Mouse (Mus musculus): Measurements from ENCODE around the gene Smug1. TPM values are rescaled to one million over a fixed set of nuclear protein-coding genes. Genes with fewer than 3 reads are reported as not detected.

The Smug1 gene
- polyA plus RNA-seq (2015; fragmentation: Nextera tagmentation; extraction: Ambion mirVana): 14.1 and 16.8 TPM in 2 replicates

GRCm38 (mm10) chr15:103167042-103167615, at the start of gene Smug1:
Smug1 (minus strand) TSS chr15:103167092.
- Histone ChIP-seq H3K36me3 (no peaks in the 10 kb centered on the region), H3K9me3 (replicated peaks) (no peaks in the 10 kb centered on the region), H3K4me3 (no peak within 1 kb of the TSS), H3K4me1 (replicated peaks) (peaks cover 32% of the 10 kb centered on the region), H3K27ac (no peak within 1 kb of the TSS), H3K4me2 (no peak within 1 kb of the TSS), H3K27me3 (peaks cover 77% of the 10 kb centered on the region), H3K9ac (no peak within 1 kb of the TSS; the same call in 1 of the 2 replicates)
- 30% methylated on average over 6 of the region's 6 CpGs for WGBS
- ATAC-seq (replicated peaks; ENCODE audit: insufficient number of reproducible peaks, insufficient read depth, low FRiP score, low read depth): no peak

- Histone ChIP-seq H3K27me3 (no peaks in the 10 kb centered on the region), H3K36me3 (peaks cover 17% of the 10 kb centered on the region), H3K9ac (peak overlapping the region; percentile 28; the same call in 1 of the 2 replicates), H3K4me2 (peak overlapping the region; percentile 71), H3K4me3 (peak overlapping the region; percentile 54; the same call in 1 of the 2 replicates), H3K27ac (peak overlapping the region; percentile 91), H3K4me1 (replicated peaks) (peaks cover 31% of the 10 kb centered on the region), H3K9me3 (replicated peaks) (no peaks in the 10 kb centered on the region)
- WGBS: 44% methylated on average over 2 of the region's 2 CpGs
- no peak for ATAC-seq (replicated peaks; ENCODE audit: insufficient number of reproducible peaks, insufficient read depth, low FRiP score, low read depth)
Measured at GRCm38 (mm10) chr15:103216052-103216451, 49.2 kb upstream of the Smug1 start.

- WGBS: 2% methylated on average over 15 of the region's 15 CpGs
- peak; percentile 91 for ATAC-seq (replicated peaks; ENCODE audit: insufficient number of reproducible peaks, insufficient read depth, low FRiP score, low read depth)
Measured at GRCm38 (mm10) chr15:103214971-103215907, 48.3 kb upstream of the Smug1 start.

GRCm38 (mm10) chr15:103214149-103214548, 47.3 kb upstream of the Smug1 start:
- H3K9ac ChIP-seq: 0 out of 2 replicates have a peak overlapping the region, but pooled peaks have one; percentile 34
- H3K9me3 ChIP-seq (replicated peaks): no peaks in the 10 kb centered on the region
- H3K27ac ChIP-seq: peak overlapping the region; percentile 78
- no peak for ATAC-seq (replicated peaks; ENCODE audit: insufficient number of reproducible peaks, insufficient read depth, low FRiP score, low read depth)
- H3K36me3 ChIP-seq: peaks cover 34% of the 10 kb centered on the region
- H3K4me3 ChIP-seq: peak overlapping the region; percentile 30
- 32% methylated on average over 2 of the region's 2 CpGs for WGBS
- H3K4me2 ChIP-seq: peak overlapping the region; percentile 52
- H3K27me3 ChIP-seq: no peaks in the 10 kb centered on the region
- peaks cover 23% of the 10 kb centered on the region for H3K4me1 ChIP-seq (replicated peaks)

More at GRCm38 (mm10) chr15:103214971-103215907, 48.3 kb upstream of the Smug1 start:
- H3K4me2 ChIP-seq: peak overlapping the region; percentile 71
- peak overlapping the region; percentile 91 for H3K27ac ChIP-seq
- H3K36me3 ChIP-seq: peaks cover 25% of the 10 kb centered on the region
- peaks cover 23% of the 10 kb centered on the region for H3K4me1 ChIP-seq (replicated peaks)
- peak overlapping the region; percentile 55 for H3K9ac ChIP-seq
- H3K27me3 ChIP-seq: no peaks in the 10 kb centered on the region
- H3K9me3 ChIP-seq (replicated peaks): no peaks in the 10 kb centered on the region
- H3K4me3 ChIP-seq: peak overlapping the region; percentile 54

- 64% methylated on average over 2 of the region's 2 CpGs for WGBS
- Histone ChIP-seq H3K4me1 (replicated peaks) (peaks cover 20% of the 10 kb centered on the region), H3K9ac (no peak overlapping the region), H3K27ac (no peak overlapping the region), H3K36me3 (peaks cover 61% of the 10 kb centered on the region), H3K4me3 (no peak overlapping the region), H3K9me3 (replicated peaks) (no peaks in the 10 kb centered on the region), H3K27me3 (no peaks in the 10 kb centered on the region), H3K4me2 (no peak overlapping the region)
- ATAC-seq (replicated peaks; ENCODE audit: insufficient number of reproducible peaks, insufficient read depth, low FRiP score, low read depth): no peak
Measured at GRCm38 (mm10) chr15:103205156-103205555, 38.3 kb upstream of the Smug1 start.

- no peaks in the 10 kb centered on the region for H3K27me3 ChIP-seq
- no peak overlapping the region for H3K9ac ChIP-seq
- H3K4me2 ChIP-seq: no peak overlapping the region
- peaks cover 20% of the 10 kb centered on the region for H3K4me1 ChIP-seq (replicated peaks)
- peak; percentile 64; the same call in 1 of the 2 replicates for ATAC-seq (replicated peaks; ENCODE audit: insufficient number of reproducible peaks, insufficient read depth, low FRiP score, low read depth)
- WGBS: 29% methylated on average over 6 of the region's 6 CpGs
- peaks cover 66% of the 10 kb centered on the region for H3K36me3 ChIP-seq
- peak overlapping the region; percentile 81 for H3K27ac ChIP-seq
- H3K9me3 ChIP-seq (replicated peaks): no peaks in the 10 kb centered on the region
- H3K4me3 ChIP-seq: no peak overlapping the region
Measured at GRCm38 (mm10) chr15:103202088-103202793, 35.3 kb upstream of the Smug1 start.

- H3K4me2 ChIP-seq: no peak overlapping the region
- H3K36me3 ChIP-seq: peaks cover 60% of the 10 kb centered on the region
- 79% methylated on average over 4 of the region's 4 CpGs for WGBS
- H3K27ac ChIP-seq: no peak overlapping the region
- H3K27me3 ChIP-seq: no peaks in the 10 kb centered on the region
- no peak for ATAC-seq (replicated peaks; ENCODE audit: insufficient number of reproducible peaks, insufficient read depth, low FRiP score, low read depth)
- peaks cover 17% of the 10 kb centered on the region for H3K4me1 ChIP-seq (replicated peaks)
- H3K9ac ChIP-seq: no peak overlapping the region
- H3K9me3 ChIP-seq (replicated peaks): no peaks in the 10 kb centered on the region
- no peak overlapping the region for H3K4me3 ChIP-seq
Measured at GRCm38 (mm10) chr15:103197785-103198184, 30.9 kb upstream of the Smug1 start.

GRCm38 (mm10) chr15:103196835-103197234, 29.9 kb upstream of the Smug1 start:
- Histone ChIP-seq H3K4me3 (no peak overlapping the region), H3K4me2 (no peak overlapping the region), H3K27ac (no peak overlapping the region), H3K9ac (no peak overlapping the region), H3K4me1 (replicated peaks) (peaks cover 8% of the 10 kb centered on the region), H3K27me3 (no peaks in the 10 kb centered on the region), H3K36me3 (peaks cover 66% of the 10 kb centered on the region), H3K9me3 (replicated peaks) (no peaks in the 10 kb centered on the region)
- ATAC-seq (replicated peaks; ENCODE audit: insufficient number of reproducible peaks, insufficient read depth, low FRiP score, low read depth): no peak
- WGBS: 48% methylated on average over 1 of the region's 1 CpGs

- no peak for ATAC-seq (replicated peaks; ENCODE audit: insufficient number of reproducible peaks, insufficient read depth, low FRiP score, low read depth)
Measured at GRCm38 (mm10) chr15:103193606-103194005, 26.7 kb upstream of the Smug1 start.

GRCm38 (mm10) chr15:103190531-103191462, 23.9 kb upstream of the Smug1 start:
- Histone ChIP-seq H3K4me1 (replicated peaks) (peaks cover 2% of the 10 kb centered on the region; the same call in 1 of the 2 replicates), H3K4me2 (no peak overlapping the region), H3K9me3 (replicated peaks) (no peaks in the 10 kb centered on the region), H3K27me3 (no peaks in the 10 kb centered on the region), H3K36me3 (peaks cover 25% of the 10 kb centered on the region), H3K9ac (no peak overlapping the region), H3K27ac (no peak overlapping the region), H3K4me3 (no peak overlapping the region)
- no peak for ATAC-seq (replicated peaks; ENCODE audit: insufficient number of reproducible peaks, insufficient read depth, low FRiP score, low read depth)
- WGBS: 57% methylated on average over 10 of the region's 10 CpGs

More at GRCm38 (mm10) chr15:103193606-103194005, 26.7 kb upstream of the Smug1 start:
- 68% methylated on average over 2 of the region's 2 CpGs for WGBS
- Histone ChIP-seq H3K4me2 (no peak overlapping the region), H3K36me3 (peaks cover 51% of the 10 kb centered on the region), H3K9ac (no peak overlapping the region), H3K27me3 (no peaks in the 10 kb centered on the region), H3K27ac (no peak overlapping the region), H3K4me3 (no peak overlapping the region), H3K9me3 (replicated peaks) (no peaks in the 10 kb centered on the region), H3K4me1 (replicated peaks) (peaks cover 2% of the 10 kb centered on the region; the same call in 1 of the 2 replicates)
